Mouse (Mus musculus): ENCODE measurements at regions not wholly inside any gene's neighbourhood (a gene's known extent, or its start where the extent isn't known, plus 50 kb on each side); places are given as distances from the start of the nearest gene placed in this dataset.

- no peak for DNase-seq (ENCODE audit: low spot score in 2 of 2)
Observed at GRCm38 (mm10) chr15:56436131-56436530, 1041.3 kb downstream of the Slc22a22 start.

- no peak for DNase-seq (ENCODE audit: low spot score in 2 of 2)
Observed at GRCm38 (mm10) chr15:56425986-56426385, 1051.4 kb downstream of the Slc22a22 start.

- no peak for DNase-seq (ENCODE audit: low spot score in 2 of 2)
Observed at GRCm38 (mm10) chr15:56420681-56421080, 1056.7 kb downstream of the Slc22a22 start.

GRCm38 (mm10) chr15:56391982-56392381 lies 1085.4 kb downstream of the Slc22a22 start:
- DNase-seq (ENCODE audit: low spot score in 2 of 2), result no peak

GRCm38 (mm10) chr15:56378511-56378910 lies 1098.9 kb downstream of the Slc22a22 start:
- no peak for DNase-seq (ENCODE audit: low spot score in 2 of 2)

GRCm38 (mm10) chr15:56350903-56351302 lies 1126.5 kb downstream of the Slc22a22 start:
- DNase-seq (ENCODE audit: low spot score in 2 of 2), result no peak

GRCm38 (mm10) chr15:56346111-56346510 lies 1131.3 kb downstream of the Slc22a22 start:
- DNase-seq (ENCODE audit: low spot score in 2 of 2), result no peak

GRCm38 (mm10) chr15:56344973-56345372 lies 1132.5 kb downstream of the Slc22a22 start:
- no peak for DNase-seq (ENCODE audit: low spot score in 2 of 2)

GRCm38 (mm10) chr15:56344304-56344932 lies 1133.0 kb downstream of the Slc22a22 start:
- no peak for DNase-seq (ENCODE audit: low spot score in 2 of 2)

- DNase-seq (ENCODE audit: low spot score in 2 of 2), result no peak
Observed at GRCm38 (mm10) chr15:56337879-56338278, 1139.5 kb downstream of the Slc22a22 start.

- peak; percentile 11 to 34 for DNase-seq (ENCODE audit: low spot score in 2 of 2)
Observed at GRCm38 (mm10) chr15:56336449-56336848, 1141.0 kb downstream of the Slc22a22 start.

- DNase-seq (ENCODE audit: low spot score in 2 of 2), result no peak
Observed at GRCm38 (mm10) chr15:56335011-56335410, 1142.4 kb downstream of the Slc22a22 start.

GRCm38 (mm10) chr15:56320501-56320900 lies 1156.9 kb downstream of the Slc22a22 start:
- no peak for DNase-seq (ENCODE audit: low spot score in 2 of 2)

- DNase-seq (ENCODE audit: low spot score in 2 of 2), result no peak
Observed at GRCm38 (mm10) chr15:56294910-56295438, 1182.5 kb downstream of the Slc22a22 start.

GRCm38 (mm10) chr15:56278622-56279301 lies 1198.7 kb downstream of the Slc22a22 start:
- peak in 1 of 2 experiments; percentile 1 for DNase-seq (ENCODE audit: low spot score in 2 of 2)

- DNase-seq (ENCODE audit: low spot score in 2 of 2), result no peak
Observed at GRCm38 (mm10) chr15:56278006-56278405, 1199.4 kb downstream of the Slc22a22 start.

GRCm38 (mm10) chr15:56248731-56249130 lies 1228.7 kb downstream of the Slc22a22 start:
- DNase-seq (ENCODE audit: low spot score in 2 of 2), result no peak

- DNase-seq (ENCODE audit: low spot score in 2 of 2), result peak in 1 of 2 experiments; percentile 1
Observed at GRCm38 (mm10) chr15:56244004-56244735, 1233.3 kb downstream of the Slc22a22 start.

GRCm38 (mm10) chr15:56202552-56202951 lies 1274.9 kb downstream of the Slc22a22 start:
- DNase-seq (ENCODE audit: low spot score in 2 of 2), result no peak

- no peak for DNase-seq (ENCODE audit: low spot score in 2 of 2)
Observed at GRCm38 (mm10) chr15:56199336-56199735, 1278.1 kb downstream of the Slc22a22 start.

- DNase-seq (ENCODE audit: low spot score in 2 of 2), result no peak
Observed at GRCm38 (mm10) chr15:56197425-56198201, 1279.8 kb downstream of the Slc22a22 start.

- no peak for DNase-seq (ENCODE audit: low spot score in 2 of 2)
Observed at GRCm38 (mm10) chr15:56166236-56166635, 1311.2 kb downstream of the Slc22a22 start.

All from urinary bladder, adult 18-20 months (tissue).